Mouse (Mus musculus): ENCODE measurements at regions not wholly inside any gene's neighbourhood (a gene's known extent, or its start where the extent isn't known, plus 50 kb on each side); places are given as distances from the start of the nearest gene placed in this dataset.

- TF ChIP-seq CTCF (IDR thresholded peaks at IDR 0.05; ENCODE audit: extremely low read depth, insufficient read depth, low read length): no peak
- TF ChIP-seq POLR2A (IDR thresholded peaks at IDR 0.05; ENCODE audit: extremely low read depth, insufficient read depth, low read length): no peak
Observed at GRCm38 (mm10) chr2:3918156-3918555, 99.4 kb upstream of the Frmd4a start.
